Mouse (Mus musculus): ENCODE measurements at regions not wholly inside any gene's neighbourhood (a gene's known extent, or its start where the extent isn't known, plus 50 kb on each side); places are given as distances from the start of the nearest gene placed in this dataset.

DNA sequence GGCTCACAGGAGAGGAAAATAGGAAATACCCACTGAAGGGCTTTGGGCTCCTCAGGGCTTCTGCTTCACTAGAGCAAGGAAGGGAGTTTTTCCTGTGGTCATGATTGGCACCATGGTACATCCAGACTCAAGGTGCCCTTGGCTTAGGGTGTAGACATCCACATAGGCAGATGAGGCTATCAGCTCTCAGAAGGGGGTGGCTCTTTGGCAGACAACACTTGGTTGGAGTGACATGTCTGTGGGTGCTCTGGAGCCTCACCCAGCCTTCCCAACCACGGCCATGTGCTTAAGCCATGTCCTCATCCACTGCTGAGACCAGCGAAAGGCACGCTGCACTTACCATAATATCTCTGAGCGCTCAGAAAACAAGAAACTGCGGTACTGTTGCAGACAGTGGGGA lies 77.8 kb upstream of the 1700025G04Rik start:
- DNase-seq (ENCODE audit: low spot score in 2 of 2), result no peak

DNA sequence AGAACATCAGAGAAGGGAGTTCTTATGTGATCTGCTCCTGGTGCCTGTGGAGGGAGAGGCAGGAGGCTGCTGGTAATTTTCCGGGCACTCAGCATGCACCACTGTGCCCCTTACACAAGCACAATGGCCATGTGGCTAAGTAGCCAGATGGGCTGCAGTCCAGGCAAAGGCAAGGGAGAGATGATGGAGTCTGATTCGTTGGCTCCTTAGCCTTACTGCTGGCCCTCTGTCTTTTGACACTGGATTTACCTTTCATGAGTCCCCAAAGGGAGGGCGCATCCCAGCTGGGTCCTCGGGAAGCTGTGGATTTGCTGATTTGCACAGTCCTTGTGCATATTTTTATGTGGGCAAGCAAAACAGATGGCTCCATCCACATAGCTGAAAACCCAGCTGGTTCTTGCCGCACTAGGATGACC lies 75.6 kb upstream of the 1700025G04Rik start:
- no peak for DNase-seq (ENCODE audit: low spot score in 2 of 2)

DNA sequence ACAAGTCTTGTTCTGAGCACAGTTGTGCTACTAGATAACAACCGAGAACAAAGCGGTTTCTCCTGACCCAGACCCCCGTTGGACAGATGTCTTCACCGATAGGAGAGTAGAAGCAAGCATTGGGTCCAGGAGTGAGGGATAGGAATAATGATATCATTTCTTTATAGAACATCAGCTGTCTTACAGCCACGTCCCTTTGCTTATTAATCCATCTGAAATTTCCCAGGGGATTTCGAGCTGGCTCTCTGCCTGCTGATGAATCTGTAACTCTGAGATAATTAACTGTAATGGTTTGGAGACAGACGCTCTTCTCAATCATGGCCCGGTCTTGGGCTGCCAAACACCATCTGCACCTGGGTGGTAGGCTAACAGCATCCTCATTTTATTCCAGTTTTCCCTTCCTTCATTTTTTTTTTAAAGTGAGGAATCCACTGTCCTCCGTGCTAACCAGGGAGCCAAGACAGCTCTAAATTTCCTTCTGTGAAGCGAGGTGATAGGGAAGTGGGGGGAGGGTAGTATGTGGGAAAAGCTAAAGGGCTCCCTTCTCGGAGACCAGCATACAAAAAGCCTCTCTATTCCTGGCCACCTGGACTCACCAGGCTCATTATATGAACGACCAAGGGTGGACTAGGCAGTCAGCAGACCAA lies 75.0 kb upstream of the 1700025G04Rik start:
- DNase-seq (ENCODE audit: low spot score in 2 of 2), result no peak

DNA sequence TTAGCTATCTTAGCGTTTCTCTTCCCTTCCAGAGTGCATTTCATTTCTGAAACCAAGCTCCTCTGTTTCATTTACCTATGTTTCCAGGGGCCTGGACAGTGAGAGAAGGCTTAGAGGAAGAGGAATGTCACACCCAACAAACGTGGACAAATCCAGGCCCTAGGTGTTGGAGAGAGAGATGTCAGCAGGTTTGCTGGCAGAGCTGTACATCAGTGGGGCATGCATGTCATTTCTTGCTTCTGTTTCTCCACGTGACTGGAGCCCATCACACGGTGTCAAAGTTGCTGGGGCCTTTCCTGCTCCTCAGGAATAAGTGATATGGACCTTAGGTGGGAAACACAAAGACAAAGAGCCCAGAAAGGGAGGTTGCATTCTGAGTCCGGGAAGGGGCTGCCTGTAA lies 74.3 kb upstream of the 1700025G04Rik start:
- DNase-seq (ENCODE audit: low spot score in 2 of 2), result no peak

DNA sequence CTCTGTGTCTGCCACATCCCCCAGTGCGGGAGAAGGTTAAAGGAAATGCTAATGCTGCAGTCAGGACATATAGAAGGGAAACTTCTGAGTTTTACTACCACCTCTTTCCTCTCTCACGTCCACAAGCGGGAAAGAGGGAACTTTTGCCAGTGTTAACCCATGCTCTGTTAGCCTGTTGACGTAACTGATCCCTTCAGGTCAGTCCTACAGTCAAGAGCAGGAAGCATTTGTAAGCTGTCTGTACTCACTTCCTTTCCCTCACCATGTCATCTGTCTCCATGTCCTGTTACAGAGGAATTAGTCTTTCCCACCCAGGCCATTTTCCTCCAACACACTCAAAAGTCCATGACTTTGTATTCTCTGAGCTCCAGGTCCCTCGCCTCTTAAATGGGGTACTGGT lies 62.5 kb upstream of the 1700025G04Rik start:
- DNase-seq (ENCODE audit: low spot score in 2 of 2), result no peak

DNA sequence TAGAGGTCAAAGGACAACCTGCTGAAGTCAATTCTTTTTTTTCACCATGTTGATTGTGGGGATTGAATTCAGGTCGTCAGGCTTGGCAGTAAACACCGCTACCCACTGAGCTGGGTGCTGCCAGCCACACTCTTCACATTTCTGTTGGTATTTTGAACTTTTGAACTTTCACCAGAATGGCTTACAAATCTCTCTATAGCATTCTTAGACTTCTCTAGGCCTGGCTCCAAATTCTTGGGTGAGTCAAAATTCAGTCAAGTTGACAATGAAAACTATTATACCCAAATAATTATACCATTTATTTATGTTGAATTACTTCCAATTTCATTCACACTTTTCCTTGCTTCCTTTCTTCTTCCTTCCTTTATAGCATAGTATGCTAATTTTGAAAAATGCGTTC lies 58.8 kb upstream of the 1700025G04Rik start:
- no peak for DNase-seq (ENCODE audit: low spot score in 2 of 2)

DNA sequence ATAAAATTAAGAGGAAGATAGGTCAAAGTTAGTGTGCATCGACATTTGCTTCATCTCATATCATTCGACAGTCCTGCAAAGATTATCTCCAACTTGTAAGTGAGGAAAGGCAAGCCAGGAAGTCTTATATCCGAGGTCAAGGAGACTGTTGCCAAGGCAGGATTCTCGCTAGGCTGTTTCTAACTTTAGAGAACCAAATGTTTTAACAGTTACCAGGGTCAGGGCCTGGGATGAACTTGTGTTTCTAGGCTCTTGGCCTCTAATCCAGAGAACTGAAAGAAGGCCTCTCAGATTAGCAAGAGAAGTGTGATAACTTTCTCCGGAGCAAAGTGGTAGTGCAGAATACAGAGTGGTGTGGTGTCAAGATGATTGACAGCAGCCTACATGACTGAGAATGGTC lies 50.2 kb upstream of the 1700025G04Rik start:
- no peak for DNase-seq (ENCODE audit: low spot score in 2 of 2)
